Mouse (Mus musculus) 416B (cell line): ENCODE measurements around the gene Col28a1.
A peak's percentile ranks its signal among the peaks of the same experiment; 100 is the strongest.

ENCODE experiments used
- DNase-seq: peaks from one replicate; pipeline ENCODE4 v3.0.0; 2011; ENCODE audit warnings: low read depth

Col28a1 gene

GRCm38 (mm10) chr6:8023527-8023926 is 168.9 kb downstream of the Col28a1 start:
- DNase-seq: no peak

- no peak for DNase-seq
These were observed 197.7 kb downstream of the Col28a1 start for GRCm38 (mm10) chr6:7994736-7995135.

GRCm38 (mm10) chr6:7983646-7983979 is 208.8 kb downstream of the Col28a1 start:
- peak; percentile 63 for DNase-seq

GRCm38 (mm10) chr6:7982958-7983645 is 209.3 kb downstream of the Col28a1 start:
- DNase-seq: peak; percentile 39

GRCm38 (mm10) chr6:7971020-7971760 is 221.2 kb downstream of the Col28a1 start:
- no peak for DNase-seq

GRCm38 (mm10) chr6:7969376-7969775 is 223.0 kb downstream of the Col28a1 start:
- no peak for DNase-seq

GRCm38 (mm10) chr6:7965833-7966522 is 226.4 kb downstream of the Col28a1 start:
- no peak for DNase-seq

- DNase-seq: no peak
These were observed 229.7 kb downstream of the Col28a1 start for GRCm38 (mm10) chr6:7962749-7963148.

- DNase-seq: no peak
These were observed 240.2 kb downstream of the Col28a1 start for GRCm38 (mm10) chr6:7952208-7952607.

GRCm38 (mm10) chr6:7951778-7952177 is 240.6 kb downstream of the Col28a1 start:
- no peak for DNase-seq
